Mouse (Mus musculus) spleen, adult 18-20 months (tissue): ENCODE measurements around the gene Ciart.
"Not testable (repeated sequence)": the region's sequence is repeated elsewhere in the genome, so short reads cannot be mapped to it uniquely, and the experiment has no call there.

Experiments
- DNase-seq, 2 experiments: peaks; one replicate each; pipeline ENCODE4 v3.0.0; 2022; ENCODE audit warnings: mixed read lengths in 2 of 2

Ciart gene

GRCm38 (mm10) chr3:95865050-95865449 is 17.0 kb downstream of the Ciart start:
- no peak for DNase-seq

- no peak for DNase-seq
These were observed 18.5 kb downstream of the Ciart start for GRCm38 (mm10) chr3:95863578-95863977.

GRCm38 (mm10) chr3:95861796-95862195 is 20.3 kb downstream of the Ciart start:
- peak in 1 of 2 experiments; percentile 55 for DNase-seq

- peak in 1 of 2 experiments; percentile 21 for DNase-seq
These were observed 20.8 kb downstream of the Ciart start for GRCm38 (mm10) chr3:95861216-95861615.

GRCm38 (mm10) chr3:95860323-95860722 is 21.7 kb downstream of the Ciart start:
- no peak for DNase-seq

GRCm38 (mm10) chr3:95858278-95858677 is 23.8 kb downstream of the Ciart start:
- not testable (repeated sequence) for DNase-seq

GRCm38 (mm10) chr3:95857050-95857449 is 25.0 kb downstream of the Ciart start:
- DNase-seq = not testable (repeated sequence)

GRCm38 (mm10) chr3:95856115-95856514 is 25.9 kb downstream of the Ciart start:
- no peak for DNase-seq

- peak; percentile 87 to 96 for DNase-seq
These were observed 26.5 kb downstream of the Ciart start, which contains the start of gene Prpf3 for GRCm38 (mm10) chr3:95855502-95856089. Prpf3 (minus strand) TSS chr3:95855885.

GRCm38 (mm10) chr3:95851317-95851716 is 30.7 kb downstream of the Ciart start:
- no peak for DNase-seq

- no peak for DNase-seq
These were observed 31.4 kb downstream of the Ciart start for GRCm38 (mm10) chr3:95850611-95851010.

GRCm38 (mm10) chr3:95842503-95843214 is 39.4 kb downstream of the Ciart start:
- DNase-seq = no peak

GRCm38 (mm10) chr3:95839250-95839649 is 42.8 kb downstream of the Ciart start:
- DNase-seq = no peak

- no peak for DNase-seq
These were observed 53.0 kb downstream of the Ciart start for GRCm38 (mm10) chr3:95829053-95829452.
